Mouse (Mus musculus) left cerebral cortex, postnatal 14 days (tissue): ENCODE results near the gene Eml3. TPM values are rescaled to one million over a fixed set of nuclear protein-coding genes. Genes with fewer than 3 reads are reported as not detected.
"Not testable (repeated sequence)": the region's sequence is repeated elsewhere in the genome, so short reads cannot be mapped to it uniquely, and the experiment has no call there.

Experiments used
- DNase-seq, 2 experiments: peaks; one replicate each; pipeline ENCODE4 v3.0.0; 2021 to 2022; ENCODE audit warnings: low spot score in 2 of 2, mixed read lengths in 1 of 2
- intact Hi-C: fragments of 180-260 bp; cut with DNase I; formaldehyde crosslinking; loops from one replicate; pipeline ENCODE4 v1.15.1; 2025
- total RNA-seq, 2 experiments: library from RNA; stranded (reverse); gene quantifications; 2 replicates each; pipeline ENCODE4 v1.2.3; 2021

The Eml3 gene
- total RNA-seq, 2 experiments from 2014 or later = 7.4 to 9.0 TPM

DNA sequence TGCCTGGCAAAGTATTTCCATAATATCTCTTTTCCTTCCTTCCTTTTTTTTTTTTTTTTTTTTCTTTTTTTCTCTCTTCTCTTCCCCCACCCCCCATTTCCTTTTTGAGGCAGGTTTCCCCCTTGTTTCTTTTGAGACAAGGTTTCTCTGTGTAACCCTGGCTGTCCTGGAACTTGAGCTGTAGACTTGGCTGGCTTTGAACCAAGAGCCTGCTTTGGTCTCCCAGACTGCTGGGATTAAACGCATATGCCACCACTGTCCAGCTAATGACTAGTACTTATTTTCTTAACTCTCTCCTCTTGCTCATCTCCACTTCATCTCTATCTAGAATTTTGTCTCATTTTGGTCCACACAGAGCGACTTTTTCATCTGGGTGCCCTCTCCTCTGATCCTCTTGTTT, 13.7 kb downstream of the Eml3 start:
- intact Hi-C loops = no loop called here
- DNase-seq = no peak

DNA sequence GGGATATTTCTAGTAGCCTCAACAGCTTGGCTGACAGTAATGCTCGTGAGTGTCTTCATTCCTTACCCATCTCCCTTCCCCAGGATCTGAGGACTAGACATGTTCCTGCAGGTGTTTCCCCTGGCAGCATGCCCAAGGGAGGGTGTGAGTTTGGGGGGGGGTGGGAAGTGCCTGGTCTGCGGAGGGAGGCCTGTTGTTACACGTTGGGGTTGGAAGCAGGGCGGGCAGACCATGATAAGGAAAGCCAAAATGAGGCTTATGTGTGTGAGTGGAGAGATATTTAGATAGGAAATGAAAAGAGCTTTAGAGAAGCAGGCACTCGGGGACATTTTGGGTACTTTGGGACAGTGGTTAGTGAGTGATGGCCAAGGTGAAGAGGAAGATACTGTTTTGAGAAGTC, 14.7 kb downstream of the Eml3 start:
- intact Hi-C loops = no loop called here
- no peak for DNase-seq

DNA sequence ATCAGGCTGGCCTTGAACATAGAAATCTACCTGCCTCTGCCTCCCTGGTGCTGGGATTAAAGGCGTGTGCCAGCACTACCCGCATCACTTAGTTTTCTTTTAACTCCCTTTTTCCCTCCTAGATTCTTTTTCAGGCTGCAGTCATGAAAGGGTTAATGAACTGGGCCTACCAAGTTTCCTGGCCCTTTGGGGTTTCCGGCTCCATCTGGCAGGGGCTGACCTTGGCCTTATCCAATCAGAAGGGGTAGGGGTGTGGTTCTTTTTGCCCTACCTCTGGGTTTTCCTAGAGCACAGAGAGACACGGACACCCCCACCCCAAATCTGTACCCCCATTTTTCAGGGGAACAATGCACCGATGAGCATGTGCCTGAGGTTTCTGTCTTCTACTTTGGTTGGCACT, 15.4 kb downstream of the Eml3 start:
- intact Hi-C loops = no loop called here
- peak in 1 of 2 experiments; percentile 44 for DNase-seq

DNA sequence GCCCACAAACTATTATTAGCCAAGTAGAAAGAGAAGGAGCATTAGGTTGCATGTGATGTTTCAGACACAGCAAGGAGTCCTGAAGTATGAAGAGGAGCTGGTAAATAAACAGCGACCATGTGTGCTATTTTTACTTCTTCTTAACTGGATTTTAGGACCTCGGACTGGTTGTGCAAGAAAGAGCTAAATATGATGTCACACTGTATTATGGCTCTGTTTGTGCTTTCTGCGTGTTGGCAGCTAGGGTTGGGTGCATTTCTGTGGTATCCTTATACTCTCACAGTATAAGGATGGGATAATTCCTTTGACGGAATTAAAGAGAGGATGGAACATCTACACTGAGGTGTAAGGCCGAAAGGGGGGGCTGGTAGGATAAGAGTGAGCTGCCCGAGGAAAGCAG, 15.9 kb downstream of the Eml3 start:
- intact Hi-C loops = no loop called here
- no peak for DNase-seq

DNA sequence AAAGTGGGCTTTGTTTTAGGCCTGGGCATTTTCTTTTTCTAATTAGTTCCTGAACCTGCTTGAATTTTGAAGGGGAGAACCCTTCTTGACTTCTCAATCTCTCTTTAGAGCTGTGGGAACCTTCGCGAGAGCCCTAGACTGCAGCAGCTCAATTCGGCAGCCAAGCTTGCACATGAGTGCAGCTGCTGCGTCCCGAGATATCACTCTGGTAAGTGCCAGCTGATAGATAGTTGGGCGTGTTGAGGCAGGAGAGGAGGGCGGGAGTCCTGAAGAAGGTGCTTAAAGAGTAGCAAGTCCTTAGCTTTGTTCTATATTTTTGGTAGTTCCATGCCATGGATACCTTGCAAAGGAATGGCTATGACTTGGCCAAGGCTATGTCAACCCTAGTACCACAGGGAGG, 17.6 kb downstream of the Eml3 start:
- DNase-seq = no peak
- intact Hi-C loops = no loop called here

DNA sequence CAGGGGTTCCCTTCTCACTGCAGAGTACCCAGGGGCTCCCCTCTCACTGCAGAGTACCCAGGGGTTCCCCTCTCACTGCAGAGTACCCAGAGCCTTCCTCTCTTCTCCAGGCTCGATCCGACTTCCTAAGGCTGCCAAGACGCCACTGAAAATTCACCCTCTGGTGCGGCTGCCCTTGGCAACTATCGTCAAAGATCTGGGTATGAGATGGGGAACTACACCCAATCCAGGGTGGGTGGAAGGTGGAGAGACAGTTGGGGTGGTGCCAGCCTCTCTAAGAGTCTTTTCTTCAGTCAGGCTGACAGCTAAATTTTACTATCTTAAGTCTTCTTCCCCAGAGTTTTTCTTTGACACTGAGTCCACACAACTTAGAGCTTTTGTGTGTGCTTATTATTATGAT, 20.8 kb downstream of the Eml3 start:
- DNase-seq = no peak
- intact Hi-C loops = loop anchor here (10.0 kb wide), 1 partner anchor 105 kb away; no protein-coding TSS in a partner anchor

DNA sequence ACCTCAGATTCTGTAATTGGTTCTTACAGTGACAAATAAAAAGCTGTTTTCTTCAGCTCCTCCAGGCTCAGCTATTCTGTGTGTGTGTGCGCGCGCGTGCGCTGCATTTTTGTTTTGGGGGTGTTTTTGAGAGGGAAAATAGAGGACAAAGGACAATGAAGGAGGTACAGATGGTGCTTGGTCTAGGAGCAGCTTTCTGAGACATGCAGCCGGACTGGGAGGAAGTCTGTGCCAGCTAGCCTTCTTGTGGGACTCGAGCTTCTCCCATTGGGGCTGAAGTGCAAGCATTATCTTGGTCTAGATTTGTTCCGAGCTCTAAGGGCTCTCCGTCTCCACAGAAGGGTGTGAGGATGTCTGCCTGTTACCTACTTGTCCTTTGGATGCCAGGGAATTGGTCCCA, 22.9 kb downstream of the Eml3 start:
- peak in 1 of 2 experiments; percentile 56 for DNase-seq
- intact Hi-C loops = loop anchor here (10.0 kb wide), 1 partner anchor 107 kb away; no protein-coding TSS in a partner anchor

DNA sequence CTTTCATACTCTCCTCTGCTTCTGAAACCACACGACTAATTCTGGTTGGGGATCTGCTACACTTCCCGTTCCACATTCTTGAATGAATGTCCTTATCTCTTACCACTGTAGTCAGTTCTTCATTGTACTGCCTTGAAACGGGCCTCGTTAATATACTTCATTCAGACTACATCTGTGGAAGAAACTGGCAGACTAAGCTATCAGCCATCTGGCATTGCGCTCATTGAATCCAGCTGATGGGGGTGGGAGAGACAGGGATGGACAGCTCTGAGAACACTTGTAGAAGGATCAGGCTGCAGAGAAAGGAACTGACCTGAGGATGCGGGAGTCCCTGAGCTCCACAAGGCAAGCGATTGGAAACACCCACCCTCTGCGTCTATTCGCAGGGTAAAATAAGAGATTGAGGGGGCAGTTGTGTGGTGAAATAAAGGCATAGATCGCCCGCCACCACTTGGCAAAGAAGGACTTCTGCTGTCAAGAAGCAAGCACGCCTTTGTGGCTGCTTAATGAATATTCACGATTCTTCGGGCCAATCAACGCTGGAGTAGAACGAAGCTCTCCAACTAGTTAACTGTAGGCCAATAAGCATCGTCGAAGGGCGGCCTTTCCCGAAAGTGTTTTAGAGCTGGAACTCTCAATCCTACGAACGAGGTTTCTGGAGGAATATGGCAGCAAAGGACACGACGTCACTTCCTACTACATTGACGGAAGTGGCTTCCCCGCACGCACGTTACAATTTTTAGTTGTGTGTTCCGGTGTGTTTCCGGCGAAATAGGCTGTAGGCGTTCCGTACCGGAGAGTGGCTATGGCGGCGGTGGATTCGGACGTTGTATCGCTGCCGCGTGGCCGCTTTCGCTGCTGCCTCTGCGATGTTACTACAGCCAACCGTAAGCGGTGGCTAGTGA, 24.0 kb downstream of the Eml3 start, which contains the start of gene Tut1:
Gene Tut1 (plus strand): TSS at position 713 of the 905 bp plus-strand sequence.
- DNase-seq = peak; percentile 96 to 98
- intact Hi-C loops = loop anchor here (10.0 kb wide), 1 partner anchor 109 kb away; no protein-coding TSS in a partner anchor

DNA sequence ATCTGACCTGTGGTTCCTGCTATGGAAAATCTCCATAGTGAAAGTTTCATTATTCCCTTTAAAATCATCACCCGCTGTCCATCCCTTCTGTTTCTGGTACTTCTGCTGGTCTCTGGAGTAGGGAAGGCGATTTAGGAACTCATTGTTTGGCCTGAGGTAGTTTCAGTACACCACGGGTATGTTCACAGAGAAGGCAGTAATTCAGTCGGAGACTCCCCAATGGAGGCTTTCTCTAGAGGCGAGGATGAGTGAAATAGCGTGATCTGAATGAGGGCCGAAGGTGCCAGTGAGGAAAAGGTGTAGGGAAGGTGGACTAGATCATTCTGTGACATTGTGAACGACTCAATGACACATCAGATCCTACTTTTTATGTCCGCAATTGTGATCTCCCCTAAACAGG, 24.8 kb downstream of the Eml3 start:
- DNase-seq = no peak
- intact Hi-C loops = loop anchor here (10.0 kb wide), 1 partner anchor 109 kb away; no protein-coding TSS in a partner anchor

DNA sequence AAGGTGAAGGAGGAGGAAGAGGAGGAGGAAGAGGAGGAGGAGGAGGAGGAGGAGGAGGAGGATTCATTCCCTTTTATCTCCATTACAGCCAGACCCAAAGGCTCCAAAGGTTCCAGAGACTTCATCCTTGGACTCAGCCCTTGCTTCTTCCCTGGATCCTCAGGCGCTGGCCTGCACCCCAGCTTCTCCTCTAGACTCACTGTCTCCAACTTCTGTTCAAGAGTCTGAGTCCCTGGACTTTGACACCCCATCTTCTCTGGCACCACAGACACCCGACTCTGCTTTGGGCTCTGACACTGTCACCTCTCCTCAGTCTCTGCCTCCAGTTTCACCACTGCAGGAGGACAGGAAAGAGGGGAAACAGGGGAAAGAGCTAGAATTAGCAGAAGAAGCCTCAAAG, 32.9 kb downstream of the Eml3 start:
- intact Hi-C loops = no loop called here
- DNase-seq = no peak

DNA sequence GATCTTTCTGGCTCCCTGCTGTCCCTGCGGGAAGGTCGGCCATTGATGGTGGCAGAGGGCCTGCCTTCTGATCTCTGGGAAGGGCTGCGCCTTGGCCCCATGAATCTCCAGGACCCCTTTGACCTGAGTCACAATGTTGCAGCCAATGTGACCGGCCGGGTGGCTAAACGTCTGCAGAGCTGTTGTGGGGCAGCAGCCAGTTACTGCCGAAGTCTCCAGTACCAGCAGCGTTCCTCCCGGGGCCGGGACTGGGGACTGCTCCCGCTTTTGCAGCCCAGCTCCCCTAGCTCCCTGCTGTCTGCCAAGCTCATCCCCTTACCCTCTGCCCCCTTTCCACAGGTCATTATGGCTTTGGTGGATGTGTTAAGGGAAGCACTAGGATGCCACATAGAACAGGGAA, 35.7 kb downstream of the Eml3 start:
- DNase-seq = no peak
- intact Hi-C loops = no loop called here

DNA sequence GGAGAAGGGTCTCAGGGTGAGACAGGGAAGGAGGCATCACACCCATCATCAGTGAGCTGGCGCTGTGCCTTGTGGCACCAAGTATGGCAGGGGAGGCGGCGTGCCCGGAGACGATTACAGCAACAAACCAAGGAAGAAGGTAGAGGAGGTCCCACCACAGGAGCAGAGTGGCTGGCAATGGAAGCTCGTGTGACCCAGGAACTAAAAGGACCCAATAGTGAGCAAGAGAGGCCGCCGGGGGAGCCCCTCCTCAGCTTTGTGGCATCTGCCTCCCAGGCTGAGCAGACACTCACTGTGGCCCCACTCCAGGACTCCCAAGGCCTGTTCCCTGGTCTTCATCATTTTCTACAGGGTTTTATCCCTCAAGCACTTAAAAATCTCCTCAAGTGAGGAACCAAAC, 36.4 kb downstream of the Eml3 start:
- DNase-seq = no peak
- intact Hi-C loops = no loop called here

DNA sequence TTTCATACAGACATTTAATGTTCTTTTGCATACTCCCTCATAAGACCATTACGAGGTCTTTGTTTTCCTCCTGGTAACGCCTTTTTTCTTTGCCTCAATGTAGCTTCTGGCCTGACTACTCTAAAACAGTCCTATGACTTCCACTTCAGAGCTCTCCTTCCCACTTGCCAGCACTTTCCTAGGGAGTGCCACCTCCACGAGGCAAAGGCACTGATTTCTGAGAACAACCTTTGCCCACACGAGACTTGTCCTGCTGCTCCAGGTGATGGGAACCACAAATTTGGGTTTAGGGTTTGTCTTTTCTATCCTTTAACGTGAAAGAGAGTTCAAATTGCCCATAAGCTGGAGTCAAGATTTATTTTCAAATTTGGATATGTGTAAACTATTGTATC, 36.8 kb downstream of the Eml3 start:
- no peak for DNase-seq
- intact Hi-C loops = no loop called here

DNA sequence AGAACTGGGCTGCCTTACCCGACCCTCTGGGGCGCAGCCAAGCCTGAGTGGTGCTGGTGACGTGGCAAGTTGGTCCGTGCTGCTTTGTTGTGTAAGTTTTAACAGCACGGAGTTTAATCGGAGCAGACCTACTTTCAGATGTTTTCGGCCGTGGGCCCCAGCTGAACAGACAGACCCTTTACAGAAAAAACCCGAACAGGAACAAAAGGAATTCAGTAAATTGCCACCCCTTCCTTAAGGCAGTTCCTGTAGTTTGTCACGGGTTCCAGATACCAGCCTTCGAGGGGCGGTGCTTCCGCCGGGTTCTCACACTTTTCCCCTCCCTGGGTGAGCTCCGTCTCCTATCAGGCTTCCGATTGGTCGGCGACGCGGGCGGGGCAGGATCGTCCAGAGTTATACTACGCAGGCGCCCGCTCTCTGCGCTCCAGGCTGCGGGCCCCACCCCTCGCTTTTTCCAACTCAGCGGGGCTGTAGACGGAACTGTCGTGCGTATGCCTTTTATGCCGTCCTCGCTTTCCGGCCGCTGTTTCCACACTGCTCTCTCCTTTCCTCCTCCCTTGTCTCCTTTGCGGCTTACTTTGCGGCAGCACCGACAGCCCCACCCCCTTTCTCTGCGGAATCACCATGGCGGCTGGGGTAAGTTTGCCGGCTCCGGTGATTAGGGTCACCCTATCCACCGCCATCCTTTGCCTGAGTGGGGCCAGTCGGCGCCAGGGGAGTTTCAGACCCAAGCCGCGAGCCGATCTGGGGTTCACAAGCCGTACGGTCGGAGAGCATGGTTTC, 37.4 kb downstream of the Eml3 start, which contains the start of gene Eef1g:
Gene Eef1g (plus strand): TSS at position 452 of the 783 bp plus-strand sequence.
- intact Hi-C loops = no loop called here
- peak; percentile 99 to 100 for DNase-seq

DNA sequence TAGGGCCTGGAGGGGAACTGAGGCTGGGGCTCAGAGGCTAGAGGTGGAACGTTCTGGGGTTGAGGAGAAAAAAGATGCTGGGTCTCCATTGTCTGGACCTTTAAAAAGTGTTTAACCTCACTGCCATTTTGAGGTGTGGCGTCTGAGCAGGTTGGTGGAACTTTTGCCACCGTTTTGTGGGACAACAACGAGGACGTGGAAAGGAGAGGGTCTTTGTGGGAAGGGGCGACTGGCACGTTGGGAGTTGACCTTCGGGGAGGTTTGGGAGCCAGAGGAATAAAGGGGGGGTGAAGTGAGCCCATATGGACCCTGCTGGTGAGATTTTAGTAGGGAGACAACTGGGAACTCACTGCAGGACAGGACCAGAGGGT, 38.0 kb downstream of the Eml3 start:
- intact Hi-C loops = no loop called here
- no peak for DNase-seq

DNA sequence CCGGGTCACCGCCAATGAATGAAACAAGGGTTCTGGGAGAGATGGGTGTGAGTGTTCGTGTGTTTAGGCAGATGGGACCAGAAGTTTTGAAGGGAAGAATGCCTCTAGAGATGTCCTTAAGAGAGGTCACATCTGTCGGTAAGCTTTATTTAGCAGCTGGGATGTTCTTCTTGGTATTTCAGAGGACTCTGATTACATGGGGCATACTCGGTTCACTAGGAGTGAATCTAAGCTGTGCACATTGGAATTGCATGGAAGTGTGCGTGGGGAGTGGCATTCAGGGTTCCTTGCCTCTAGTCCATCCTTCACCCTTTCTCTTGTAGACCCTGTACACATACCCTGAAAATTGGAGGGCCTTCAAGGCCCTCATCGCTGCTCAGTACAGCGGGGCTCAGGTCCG, 38.5 kb downstream of the Eml3 start:
- intact Hi-C loops = no loop called here
- DNase-seq = no peak

DNA sequence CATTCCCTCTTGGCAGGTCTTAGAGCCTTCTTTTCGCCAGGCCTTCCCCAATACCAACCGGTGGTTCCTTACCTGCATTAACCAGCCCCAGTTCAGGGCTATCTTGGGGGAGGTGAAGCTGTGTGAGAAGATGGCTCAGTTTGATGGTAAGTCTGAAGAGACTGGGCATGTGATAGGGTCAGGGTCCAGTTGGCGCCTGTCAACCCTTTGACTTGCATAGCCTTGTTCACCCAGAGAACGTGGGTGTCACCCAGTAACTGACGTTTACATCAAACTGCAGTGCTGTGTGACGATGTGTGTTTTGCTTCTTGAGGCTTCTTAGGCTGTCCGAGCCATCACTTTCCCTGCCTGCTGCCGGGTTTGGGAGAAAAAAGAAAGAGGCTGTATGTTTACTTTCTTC, 43.1 kb downstream of the Eml3 start:
- intact Hi-C loops, DNase-seq: not testable (repeated sequence)

DNA sequence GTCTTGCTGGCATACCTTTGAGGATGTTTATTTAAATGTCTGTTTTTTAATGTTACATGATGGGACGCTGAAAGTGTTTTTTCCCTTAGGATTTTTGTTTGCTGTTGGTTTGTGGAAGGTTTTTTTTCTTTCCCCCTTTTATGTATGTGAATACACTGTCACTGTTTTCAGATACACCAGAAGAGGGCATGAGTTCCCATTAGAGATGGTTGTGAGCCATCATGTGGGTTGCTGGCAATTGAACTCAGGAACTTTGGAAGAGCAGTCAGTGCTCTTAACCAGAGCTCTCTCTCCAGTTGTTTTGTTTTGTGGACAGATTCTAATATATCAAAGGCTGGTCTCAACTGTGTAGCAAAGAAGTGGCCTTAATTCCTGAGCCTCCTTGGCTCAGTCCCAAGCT, 45.3 kb downstream of the Eml3 start:
- DNase-seq = no peak
- intact Hi-C loops = loop anchor here (5.0 kb wide), 1 partner anchor 138 kb away; no protein-coding TSS in a partner anchor

DNA sequence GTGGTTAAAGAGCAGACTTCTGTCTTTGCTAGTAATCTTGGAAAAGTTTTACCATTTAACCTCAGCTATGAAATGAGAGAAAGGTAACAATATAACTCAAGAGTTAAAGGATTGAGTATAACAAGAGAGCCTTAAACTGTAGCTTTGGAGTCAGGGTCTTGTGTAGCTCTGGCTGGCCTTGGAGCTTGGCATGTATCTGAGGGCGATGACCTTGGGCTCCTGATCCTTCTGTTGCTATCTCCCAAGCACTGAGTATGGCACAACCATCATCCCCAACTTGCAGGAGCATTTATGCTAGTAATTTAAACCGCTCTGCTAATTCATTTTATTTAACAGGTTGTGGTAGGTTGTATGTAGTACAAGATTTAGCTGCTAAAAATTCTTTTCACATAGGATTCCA, 46.1 kb downstream of the Eml3 start:
- intact Hi-C loops = loop anchor here (5.0 kb wide), 1 partner anchor 137 kb away; no protein-coding TSS in a partner anchor
- DNase-seq = no peak

DNA sequence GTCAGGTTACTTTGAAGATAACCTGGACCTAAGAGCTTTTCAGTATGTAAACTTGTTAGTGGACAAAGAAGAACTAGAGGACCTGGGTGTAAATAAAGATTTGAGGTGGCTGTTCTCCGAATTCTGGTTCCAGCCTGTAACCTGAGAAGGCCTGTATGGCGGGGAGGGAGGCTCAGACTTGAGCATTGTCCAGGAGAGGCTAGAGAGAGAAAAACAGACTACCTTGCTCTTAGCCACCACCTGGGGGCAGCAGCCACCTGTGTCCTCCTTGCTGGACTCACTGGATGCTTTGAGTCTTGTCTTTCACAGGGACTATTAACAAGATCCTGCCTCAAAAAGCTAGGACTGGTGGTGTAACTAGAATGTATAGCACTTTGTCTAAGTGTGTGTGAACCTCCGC, 47.2 kb downstream of the Eml3 start:
- intact Hi-C loops = loop anchor here (2.0 to 5.0 kb wide), 2 partner anchors 106 to 136 kb away; no protein-coding TSS in a partner anchor

More for the DNA sequence above, 47.2 kb downstream of the Eml3 start:
- DNase-seq = no peak
